Mouse (Mus musculus) T-cell, adult 2 months (primary cell): ENCODE results near the gene Cym.

Experiments
- DNase-seq: peaks from one replicate; pipeline ENCODE4 v3.0.0; 2022; ENCODE audit warnings: low spot score

Cym gene

DNA sequence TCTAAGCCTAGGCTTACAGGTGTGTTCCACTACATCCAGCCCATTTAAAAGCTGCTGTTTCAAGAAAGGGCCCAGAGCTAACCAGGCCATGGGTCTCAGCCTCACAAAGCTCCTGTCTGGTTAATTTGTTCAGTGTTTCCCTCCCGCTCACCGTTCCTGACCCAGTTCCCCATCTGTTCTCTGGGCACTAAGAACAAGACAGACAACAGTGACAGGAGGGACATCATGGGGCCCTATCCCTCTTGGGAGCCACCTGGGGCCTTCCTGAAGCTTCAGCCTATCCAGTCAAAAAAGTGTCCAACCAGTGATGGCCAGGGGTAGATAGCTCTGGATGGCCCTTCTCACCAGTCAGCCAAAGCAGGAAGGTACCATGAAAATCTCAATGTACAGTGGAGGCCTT lies 58.8 kb downstream of the Cym start:
- DNase-seq: no peak
